Mouse (Mus musculus) fat pad, adult 2 months (tissue): ENCODE measurements around the gene Mtnr1b.

ENCODE experiments used
- DNase-seq: peaks from one replicate; pipeline ENCODE4 v3.0.0-alpha.2; 2011; ENCODE audit warnings: low read depth, low spot score; ENCODE audit errors: extremely low read depth

The Mtnr1b gene

GRCm38 (mm10) chr9:15802413-15803027, 71.8 kb downstream of the Mtnr1b start:
- no peak for DNase-seq

- no peak for DNase-seq
Measured at GRCm38 (mm10) chr9:15800402-15800801, 74.0 kb downstream of the Mtnr1b start.

- no peak for DNase-seq
Measured at GRCm38 (mm10) chr9:15794408-15794807, 79.9 kb downstream of the Mtnr1b start.

- no peak for DNase-seq
Measured at GRCm38 (mm10) chr9:15792076-15792475, 82.3 kb downstream of the Mtnr1b start.

GRCm38 (mm10) chr9:15786610-15787009, 87.7 kb downstream of the Mtnr1b start:
- DNase-seq = no peak

- no peak for DNase-seq
Measured at GRCm38 (mm10) chr9:15786192-15786591, 88.2 kb downstream of the Mtnr1b start.

GRCm38 (mm10) chr9:15781936-15782335, 92.4 kb downstream of the Mtnr1b start:
- no peak for DNase-seq

GRCm38 (mm10) chr9:15774911-15775310, 99.4 kb downstream of the Mtnr1b start:
- DNase-seq = no peak
